Comparison of ENCODE assay signal across 30 mouse cellular contexts in the genomic region with DNA sequence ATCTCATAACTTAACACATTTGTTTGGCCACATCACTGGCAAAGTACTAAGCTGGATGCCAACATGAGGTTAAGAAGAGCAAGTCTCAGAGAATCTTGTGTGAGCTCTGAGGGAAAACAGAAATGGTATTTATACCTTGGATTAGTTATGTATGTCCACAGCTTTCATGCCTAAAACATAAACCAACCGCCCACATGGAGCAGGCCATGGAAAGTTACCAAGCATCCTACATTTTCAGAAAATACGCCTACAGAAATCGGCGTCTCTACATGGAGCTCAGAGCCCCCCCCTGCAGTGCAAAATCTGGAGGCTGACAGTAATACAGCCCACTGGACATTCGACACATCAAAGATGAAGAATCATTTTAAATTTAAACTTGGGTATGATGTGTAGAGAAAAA. TPM values are rescaled to one million over a fixed set of nuclear protein-coding genes. Genes with fewer than 3 reads are reported as not detected.
DNase-seq lines count a peak whose midpoint lies in the region; ATAC-seq lines count a peak whose summit lies in the region.
"Had no signal": no experiment of that assay in that cellular context is flagged by ENCODE, and none has a peak within 500 bp of the region (broad histone marks: within the 10 kb centered on the region; RNA-seq: fewer than 3 reads in every experiment).

No protein-coding gene starts in this region.

- no peak overlapping the region for H3K4me2 ChIP-seq in intestine, embryonic 16.5 days (ENCODE audit: low read depth, low read length)
- H3K4me2 ChIP-seq: embryonic facial prominence, embryonic 13.5 days; forebrain, embryonic 12.5 days; forebrain, embryonic 15.5 days; heart, embryonic 11.5 days; hindbrain, embryonic 12.5 days; hindbrain, embryonic 15.5 days had no signal

- no peaks in the 10 kb centered on the region for H3K9me3 ChIP-seq in intestine, embryonic 16.5 days (ENCODE audit: control insufficient read depth, low read length)
- H3K9me3 ChIP-seq: embryonic facial prominence, embryonic 10.5 days; embryonic facial prominence, embryonic 13.5 days; forebrain, embryonic 12.5 days; forebrain, embryonic 15.5 days; hindbrain, embryonic 12.5 days; hindbrain, embryonic 15.5 days had no signal

- no peak overlapping the region for H3K9ac ChIP-seq in intestine, embryonic 16.5 days (ENCODE audit: low read depth, low read length)
- H3K9ac ChIP-seq: embryonic facial prominence, embryonic 13.5 days; forebrain, embryonic 12.5 days; forebrain, embryonic 15.5 days; hindbrain, embryonic 12.5 days; hindbrain, embryonic 15.5 days had no signal

- 83% methylated on average over 5 of the region's 5 CpGs for WGBS in intestine, embryonic 16.5 days

- no peak overlapping the region for H3K27ac ChIP-seq in intestine, embryonic 16.5 days (ENCODE audit: low read length)
- H3K27ac ChIP-seq: embryonic facial prominence, embryonic 10.5 days; embryonic facial prominence, embryonic 13.5 days; forebrain, embryonic 12.5 days; forebrain, embryonic 15.5 days; hindbrain, embryonic 12.5 days; hindbrain, embryonic 15.5 days had no signal

- intact Hi-C loops in left cerebral cortex, postnatal 36 days (cut with DNase I), result no loop called here
- intact Hi-C loops in left cerebral cortex, postnatal 4 days (cut with DNase I), result no loop called here

- H3K4me3 ChIP-seq in intestine, embryonic 16.5 days (ENCODE audit: low read length), result no peak overlapping the region
- H3K4me3 ChIP-seq: embryonic facial prominence, embryonic 10.5 days; embryonic facial prominence, embryonic 13.5 days; erythroblast, embryonic 14.5 days; forebrain, embryonic 12.5 days; forebrain, embryonic 15.5 days; hindbrain, embryonic 12.5 days; hindbrain, embryonic 15.5 days had no signal

- H3K27me3 ChIP-seq in intestine, embryonic 16.5 days (replicated peaks; ENCODE audit: control insufficient read depth, insufficient read depth, low read length), result no peaks in the 10 kb centered on the region
- H3K27me3 ChIP-seq: forebrain, embryonic 12.5 days; forebrain, embryonic 15.5 days; hindbrain, embryonic 12.5 days; hindbrain, embryonic 15.5 days had no signal

- H3K36me3 ChIP-seq in intestine, embryonic 16.5 days (ENCODE audit: control insufficient read depth, insufficient read depth, low read length), result no peaks in the 10 kb centered on the region
- H3K36me3 ChIP-seq: forebrain, embryonic 15.5 days had no signal

- DNase-seq in frontal cortex, postnatal 25 days (ENCODE audit: low spot score in 2 of 2), result no peak
- DNase-seq in left cerebral cortex, postnatal 36 days (ENCODE audit: low spot score in 2 of 2), result peak; percentile 4 to 5
- DNase-seq in left cerebral cortex, postnatal 4 days, result no peak
- DNase-seq in right cerebral cortex, adult 2 months (ENCODE audit: low spot score in 2 of 2), result peak; percentile 29 to 33
- DNase-seq in right cerebral cortex, postnatal 25 days, result no peak
- peak; percentile 13 for DNase-seq in right cerebral cortex, postnatal 14 days
- DNase-seq: adrenal gland, postnatal 10 days; adrenal gland, postnatal 36 days; cerebellum, adult 11 months; cerebellum, adult 2 months; cerebellum, adult 9-11 months; cerebellum, postnatal 25 days; embryo, embryonic 11 days; gastrocnemius, postnatal 10 days; gastrocnemius, postnatal 36 days; heart, adult 11 months had no signal

- H3K4me1 ChIP-seq in intestine, embryonic 16.5 days (ENCODE audit: control insufficient read depth, insufficient read depth, low read length), result no peaks in the 10 kb centered on the region
- H3K4me1 ChIP-seq: embryonic facial prominence, embryonic 10.5 days; embryonic facial prominence, embryonic 13.5 days; forebrain, embryonic 12.5 days; forebrain, embryonic 15.5 days; hindbrain, embryonic 12.5 days; hindbrain, embryonic 15.5 days had no signal

- peak; percentile 74 for ATAC-seq in frontal cortex, adult (ENCODE audit: low TSS enrichment)
- no peak for ATAC-seq in intestine, embryonic 16.5 days
- ATAC-seq: forebrain, embryonic 15.5 days had no signal

RNA-seq across cellular contexts. Expression of gene Tspan6, which starts 10.1 kb away (rescaled TPM):
- total RNA-seq in left cerebral cortex, postnatal 36 days (2021), result 10 to 100 TPM; 15.0 to 16.0 TPM
- 10 to 100 TPM; 86.6 to 92.0 TPM for total RNA-seq in left cerebral cortex, postnatal 4 days (2021)
- 72.6 and 79.9 TPM in 2 replicates for polyA plus RNA-seq in intestine, embryonic 16.5 days (2015; fragmentation: Nextera tagmentation; extraction: Ambion mirVana)
- polyA plus RNA-seq: erythroblast, embryonic 14.5 days had no signal

RNA-seq across cellular contexts. Expression of gene Srpx2, which starts 20.1 kb away (rescaled TPM):
- 1 to 10 TPM in 1 of 2 experiments, under 1 TPM in 1; 0.97 to 1.0 TPM for total RNA-seq in left cerebral cortex, postnatal 36 days (2021)
- total RNA-seq in left cerebral cortex, postnatal 4 days (2021), result under 1 TPM; 0.50 to 0.84 TPM
- polyA plus RNA-seq in intestine, embryonic 16.5 days (2015; fragmentation: Nextera tagmentation; extraction: Ambion mirVana), result 9.5 and 11.7 TPM in 2 replicates
- total RNA-seq: common myeloid progenitor, adult 5-6 weeks; hematopoietic stem cell, adult 5-6 weeks had no signal
- polyA plus RNA-seq: activated CD4-positive, CD25-positive, alpha-beta regulatory T cell, adult 4 months had no signal

RNA-seq across cellular contexts. Expression of gene Tnmd, which starts 37.3 kb away (rescaled TPM):
- total RNA-seq in left cerebral cortex, postnatal 36 days (2021), result under 1 TPM; 0.29 to 0.47 TPM
- under 1 TPM in 1 of 2 experiments, not detected in 1; 0.28 TPM for total RNA-seq in left cerebral cortex, postnatal 4 days (2021)
- polyA plus RNA-seq in intestine, embryonic 16.5 days (2015; fragmentation: Nextera tagmentation; extraction: Ambion mirVana), result 0.64 and 0.78 TPM in 2 replicates
- total RNA-seq: common myeloid progenitor, adult 5-6 weeks; ES-E14; hematopoietic stem cell, adult 5-6 weeks had no signal
- polyA plus RNA-seq: activated CD4-positive, CD25-positive, alpha-beta regulatory T cell, adult 4 months; erythroblast, embryonic 14.5 days had no signal

Comparison
In these comparisons a context has a peak if more than half of its experiments do, and no peak if none do; other contexts are left out.
1. DNase-seq: peak in left cerebral cortex, postnatal 36 days (2 of 2), right cerebral cortex, adult 2 months (2 of 2) and right cerebral cortex, postnatal 14 days (single experiment); none in frontal cortex, postnatal 25 days (0 of 2), left cerebral cortex, postnatal 4 days (single experiment) and right cerebral cortex, postnatal 25 days (single experiment).
2. RNA of gene Tspan6, which starts 10.1 kb away (total RNA-seq): 86.6 to 92.0 TPM in left cerebral cortex, postnatal 4 days; 15.0 to 16.0 TPM in left cerebral cortex, postnatal 36 days; every median in the first group is over 4 times any median in the second.